Mouse (Mus musculus): ENCODE measurements around the gene Ms4a1. TPM values are rescaled to one million over a fixed set of nuclear protein-coding genes. Genes with fewer than 3 reads are reported as not detected.
"Not testable (repeated sequence)": the region's sequence is repeated elsewhere in the genome, so short reads cannot be mapped to it uniquely, and the experiment has no call there.

Ms4a1 gene
- polyA plus RNA-seq, 1 experiment from 2014 or later = not detected

- Histone ChIP-seq H3K27me3 (no peaks in the 10 kb centered on the region), H3K4me1 (replicated peaks) (no peaks in the 10 kb centered on the region), H3K36me3 (no peaks in the 10 kb centered on the region), H3K9me3 (no peaks in the 10 kb centered on the region), H3K4me2 (no peak overlapping the region), H3K9ac (no peak overlapping the region), H3K4me3 (no peak overlapping the region), H3K27ac (replicated peaks) (no peak overlapping the region)
- whole genome bisulfite sequencing = 93% methylated on average over 3 of the region's 3 CpGs
- no peak for ATAC-seq (ENCODE audit: low read depth)
These were observed 2.5 kb downstream of the Ms4a1 start for GRCm38 (mm10) chr19:11263549-11263948.

- not testable (repeated sequence) for H3K4me2 ChIP-seq; H3K9ac ChIP-seq; H3K4me3 ChIP-seq; H3K4me1 ChIP-seq (replicated peaks); ATAC-seq (ENCODE audit: low read depth); H3K27me3 ChIP-seq; H3K9me3 ChIP-seq; H3K36me3 ChIP-seq; H3K27ac ChIP-seq (replicated peaks)
- 78% methylated on average over 4 of the region's 4 CpGs for WGBS
These were observed 3.1 kb downstream of the Ms4a1 start for GRCm38 (mm10) chr19:11262932-11263331.

GRCm38 (mm10) chr19:11261522-11261921, 4.5 kb downstream of the Ms4a1 start:
- H3K4me2 ChIP-seq = no peak overlapping the region
- no peak overlapping the region for H3K4me3 ChIP-seq
- no peaks in the 10 kb centered on the region for H3K27me3 ChIP-seq
- H3K9ac ChIP-seq = no peak overlapping the region
- 81% methylated on average over 2 of the region's 2 CpGs for WGBS
- H3K4me1 ChIP-seq (replicated peaks) = no peaks in the 10 kb centered on the region
- H3K27ac ChIP-seq (replicated peaks) = no peak overlapping the region
- no peaks in the 10 kb centered on the region for H3K36me3 ChIP-seq
- no peaks in the 10 kb centered on the region for H3K9me3 ChIP-seq
- ATAC-seq (ENCODE audit: low read depth) = no peak

GRCm38 (mm10) chr19:11244230-11244629, 21.8 kb downstream of the Ms4a1 start:
- Histone ChIP-seq H3K27ac (replicated peaks) (no peak overlapping the region), H3K27me3 (no peaks in the 10 kb centered on the region), H3K4me3 (no peak overlapping the region), H3K36me3 (no peaks in the 10 kb centered on the region), H3K4me2 (no peak overlapping the region), H3K9ac (no peak overlapping the region), H3K4me1 (replicated peaks) (no peaks in the 10 kb centered on the region), H3K9me3 (no peaks in the 10 kb centered on the region)
- ATAC-seq (ENCODE audit: low read depth) = no peak

- no peak overlapping the region for H3K9ac ChIP-seq
- no peak overlapping the region for H3K4me2 ChIP-seq
- ATAC-seq (ENCODE audit: low read depth) = peak; percentile 40; the same call in 1 of the 2 replicates
- no peaks in the 10 kb centered on the region for H3K27me3 ChIP-seq
- 53% methylated on average over 5 of the region's 5 CpGs for whole genome bisulfite sequencing
- no peaks in the 10 kb centered on the region for H3K4me1 ChIP-seq (replicated peaks)
- no peak overlapping the region for H3K27ac ChIP-seq (replicated peaks)
- no peaks in the 10 kb centered on the region for H3K36me3 ChIP-seq
- H3K4me3 ChIP-seq = no peak overlapping the region
- no peaks in the 10 kb centered on the region for H3K9me3 ChIP-seq
These were observed 23.5 kb downstream of the Ms4a1 start for GRCm38 (mm10) chr19:11242560-11242959.

GRCm38 (mm10) chr19:11235820-11236219, 30.2 kb downstream of the Ms4a1 start:
- H3K27me3 ChIP-seq = no peaks in the 10 kb centered on the region
- H3K4me1 ChIP-seq (replicated peaks) = no peaks in the 10 kb centered on the region
- no peak overlapping the region for H3K4me2 ChIP-seq
- no peak for ATAC-seq (ENCODE audit: low read depth)
- no peaks in the 10 kb centered on the region for H3K36me3 ChIP-seq
- no peak overlapping the region for H3K4me3 ChIP-seq
- H3K27ac ChIP-seq (replicated peaks) = no peak overlapping the region
- H3K9ac ChIP-seq = no peak overlapping the region
- no peaks in the 10 kb centered on the region for H3K9me3 ChIP-seq

GRCm38 (mm10) chr19:11234921-11235735, 30.9 kb downstream of the Ms4a1 start:
- Histone ChIP-seq H3K4me3 (no peak overlapping the region), H3K4me2 (no peak overlapping the region), H3K9me3 (no peaks in the 10 kb centered on the region), H3K36me3 (no peaks in the 10 kb centered on the region), H3K27me3 (no peaks in the 10 kb centered on the region), H3K27ac (replicated peaks) (no peak overlapping the region), H3K4me1 (replicated peaks) (no peaks in the 10 kb centered on the region), H3K9ac (no peak overlapping the region)
- 71% methylated on average over 5 of the region's 5 CpGs for WGBS
- ATAC-seq (ENCODE audit: low read depth) = no peak

- 82% methylated on average over 5 of the region's 5 CpGs for WGBS
These were observed 31.8 kb downstream of the Ms4a1 start for GRCm38 (mm10) chr19:11234244-11234643.

GRCm38 (mm10) chr19:11232348-11232747, 33.7 kb downstream of the Ms4a1 start, which contains the start of gene Ms4a12:
Gene Ms4a12, minus strand, starts transcription at chr19:11232448.
- no peak within 1 kb of the TSS for H3K9ac ChIP-seq

More at GRCm38 (mm10) chr19:11234244-11234643, 31.8 kb downstream of the Ms4a1 start:
- Histone ChIP-seq H3K27me3 (no peaks in the 10 kb centered on the region), H3K27ac (replicated peaks) (no peak overlapping the region), H3K9ac (no peak overlapping the region), H3K4me2 (no peak overlapping the region), H3K9me3 (no peaks in the 10 kb centered on the region), H3K4me3 (no peak overlapping the region), H3K36me3 (no peaks in the 10 kb centered on the region), H3K4me1 (replicated peaks) (no peaks in the 10 kb centered on the region)
- no peak for ATAC-seq (ENCODE audit: low read depth)

More at GRCm38 (mm10) chr19:11232348-11232747, 33.7 kb downstream of the Ms4a1 start, which contains the start of gene Ms4a12:
- no peaks in the 10 kb centered on the region for H3K4me1 ChIP-seq (replicated peaks)
- H3K36me3 ChIP-seq = no peaks in the 10 kb centered on the region
- 70% methylated on average over 5 of the region's 5 CpGs for WGBS
- H3K27me3 ChIP-seq = no peaks in the 10 kb centered on the region
- H3K27ac ChIP-seq (replicated peaks) = no peak within 1 kb of the TSS
- H3K4me2 ChIP-seq = no peak within 1 kb of the TSS
- no peaks in the 10 kb centered on the region for H3K9me3 ChIP-seq
- ATAC-seq (ENCODE audit: low read depth) = no peak
- H3K4me3 ChIP-seq = no peak within 1 kb of the TSS

Other genes starting within 250 kb of the Ms4a1 start
- not detected in 2 replicates for gene Ms4a18, start 248.2 kb downstream of the Ms4a1 start, polyA plus RNA-seq (2015; fragmentation: Nextera tagmentation; extraction: Ambion mirVana)
- gene Ms4a8a, start 185.1 kb downstream of the Ms4a1 start, polyA plus RNA-seq (2015; fragmentation: Nextera tagmentation; extraction: Ambion mirVana) = not detected in 2 replicates
- gene 1700017D01Rik, start 135.4 kb downstream of the Ms4a1 start, polyA plus RNA-seq (2015; fragmentation: Nextera tagmentation; extraction: Ambion mirVana) = not detected in 2 replicates
- not detected in 2 replicates for gene 1700025F22Rik, start 100.9 kb downstream of the Ms4a1 start, polyA plus RNA-seq (2015; fragmentation: Nextera tagmentation; extraction: Ambion mirVana)
- not detected in 2 replicates for gene Ms4a13, start 69.5 kb downstream of the Ms4a1 start, polyA plus RNA-seq (2015; fragmentation: Nextera tagmentation; extraction: Ambion mirVana)
- not detected in 2 replicates for gene Ms4a12, start 33.8 kb downstream of the Ms4a1 start, polyA plus RNA-seq (2015; fragmentation: Nextera tagmentation; extraction: Ambion mirVana)
- not detected in 2 replicates for gene Ms4a5, start 17.6 kb upstream of the Ms4a1 start, polyA plus RNA-seq (2015; fragmentation: Nextera tagmentation; extraction: Ambion mirVana)
- 0.08 TPM in 1 of 2 replicates, not detected in the other for gene Ms4a14, start 48.2 kb upstream of the Ms4a1 start, polyA plus RNA-seq (2015; fragmentation: Nextera tagmentation; extraction: Ambion mirVana)
- gene Ms4a7, start 69.9 kb upstream of the Ms4a1 start, polyA plus RNA-seq (2015; fragmentation: Nextera tagmentation; extraction: Ambion mirVana) = 3.9 and 4.3 TPM in 2 replicates
- 3.2 and 3.6 TPM in 2 replicates for gene Ms4a4a, start 109.3 kb upstream of the Ms4a1 start, polyA plus RNA-seq (2015; fragmentation: Nextera tagmentation; extraction: Ambion mirVana)
- 0.11 and 0.59 TPM in 2 replicates for gene Ms4a4c, start 138.5 kb upstream of the Ms4a1 start, polyA plus RNA-seq (2015; fragmentation: Nextera tagmentation; extraction: Ambion mirVana)
- not detected in 2 replicates for gene Ms4a4b, start 177.3 kb upstream of the Ms4a1 start, polyA plus RNA-seq (2015; fragmentation: Nextera tagmentation; extraction: Ambion mirVana)
- gene Ms4a6c, start 203.1 kb upstream of the Ms4a1 start, polyA plus RNA-seq (2015; fragmentation: Nextera tagmentation; extraction: Ambion mirVana) = 2.9 and 3.3 TPM in 2 replicates
- not detected in 2 replicates for gene Gm8369, start 219.7 kb upstream of the Ms4a1 start, polyA plus RNA-seq (2015; fragmentation: Nextera tagmentation; extraction: Ambion mirVana)